Mouse (Mus musculus): ENCODE measurements around the gene Ddr1.
A peak's percentile ranks its signal among the peaks of the same experiment; 100 is the strongest.

Gene Ddr1

GRCm38 (mm10) chr17:35636363-35636762 lies 68.1 kb downstream of the Ddr1 start:
- DNase-seq (ENCODE audit: low read depth in 2 of 2, low spot score in 2 of 2) = peak in 1 of 2 experiments; percentile 6

DNA sequence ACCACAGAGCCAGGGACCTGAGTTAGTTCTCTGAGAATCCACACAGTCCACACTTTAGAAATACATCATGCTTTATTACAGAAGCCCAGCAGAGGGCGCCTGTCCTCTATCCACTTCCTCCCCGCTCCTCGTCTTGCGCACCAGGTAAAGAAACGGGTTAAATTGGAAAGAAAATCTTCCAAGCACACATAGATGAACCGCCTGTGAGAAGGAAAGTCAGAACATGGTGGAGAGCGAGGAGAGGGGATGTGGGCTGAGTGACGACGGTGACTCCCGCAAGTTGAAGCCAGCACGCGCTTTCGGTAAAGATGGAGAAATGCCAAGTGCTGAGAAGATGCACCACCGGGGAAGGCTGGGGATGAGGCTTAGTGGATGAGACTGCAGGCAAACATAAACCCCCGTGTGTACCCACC lies 68.7 kb downstream of the Ddr1 start:
- DNase-seq (ENCODE audit: low read depth in 2 of 2, low spot score in 2 of 2) = peak; percentile 48 to 65

- DNase-seq (ENCODE audit: low read depth in 2 of 2, low spot score in 2 of 2) = no peak
These were observed 69.2 kb downstream of the Ddr1 start for GRCm38 (mm10) chr17:35635202-35635601.

DNA sequence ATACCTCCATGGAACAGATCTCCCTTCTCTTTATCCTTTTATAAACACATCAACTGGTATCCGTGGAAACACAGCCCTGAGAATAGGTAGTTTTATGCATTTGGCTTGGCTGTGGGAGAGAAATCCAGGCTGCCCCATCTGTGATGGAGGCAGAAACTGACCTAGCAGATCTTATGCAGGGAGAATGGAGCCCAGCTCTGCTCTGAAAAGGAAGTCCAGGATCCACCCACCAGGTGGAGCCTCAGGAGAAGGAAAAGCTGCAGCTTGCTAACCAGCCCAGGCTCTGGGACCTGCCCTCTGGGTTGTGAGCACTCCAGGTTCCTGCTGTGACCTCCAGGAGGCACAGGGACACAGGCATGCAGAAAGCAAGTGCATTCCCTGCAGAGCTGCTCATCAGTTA lies 70.4 kb downstream of the Ddr1 start:
- no peak for DNase-seq (ENCODE audit: low read depth in 2 of 2, low spot score in 2 of 2)
